Mouse (Mus musculus) ES-E14 (cell line): ENCODE measurements around the gene Inhbc. TPM values are rescaled to one million over a fixed set of nuclear protein-coding genes. Genes with fewer than 3 reads are reported as not detected.

Source experiments
- DNase-seq: peaks from one replicate; pipeline ENCODE4 v3.0.0-alpha.2; 2013; ENCODE audit warnings: low read depth, low spot score
- H3K27ac ChIP-seq: 2 replicates; pipeline ENCODE4 v1.5.1; 2012; ENCODE audit warnings: low read depth, mild to moderate bottlenecking, low read length, moderate library complexity, mixed read lengths; ENCODE audit not compliant: poor library complexity, insufficient read depth, severe bottlenecking
- H3K36me3 ChIP-seq: 2 replicates; pipeline ENCODE4 v1.6.1; 2012; ENCODE audit warnings: mild to moderate bottlenecking, low read length, moderate library complexity, mixed read lengths; ENCODE audit not compliant: control insufficient read depth, poor library complexity, insufficient read depth, severe bottlenecking
- H3K4me1 ChIP-seq, 2 experiments: fragments of 150-350 bp in 1 of 2; sonication (generic) in 1 of 2; 2 replicates each; pipeline ENCODE4 v1.6.1; 2012; ENCODE audit warnings: low read length in 2 of 2, mild to moderate bottlenecking in 1 of 2, mixed read lengths in 1 of 2; ENCODE audit not compliant: control insufficient read depth in 2 of 2, insufficient read depth in 2 of 2, poor library complexity in 1 of 2
- H3K4me3 ChIP-seq, 2 experiments: fragments of 150-350 bp in 1 of 2; sonication (generic) in 1 of 2; 2 replicates each; pipeline ENCODE4 v1.5.1; 2012; ENCODE audit warnings: low read length in 2 of 2, low read depth in 1 of 2, mild to moderate bottlenecking in 1 of 2, mixed read lengths in 1 of 2; ENCODE audit not compliant: insufficient read depth in 1 of 2, poor library complexity in 1 of 2, severe bottlenecking in 1 of 2
- H3K9ac ChIP-seq: 2 replicates; pipeline ENCODE4 v1.6.1; 2012; ENCODE audit warnings: low read depth, mild to moderate bottlenecking, low read length, mixed read lengths; ENCODE audit not compliant: poor library complexity, insufficient read depth, severe bottlenecking
- H3K9me3 ChIP-seq: fragments of 150-350 bp; sonication (generic); 2 replicates; pipeline ENCODE4 v1.6.1; 2012; ENCODE audit warnings: low read depth, mild to moderate bottlenecking, low read length; ENCODE audit not compliant: control insufficient read depth, insufficient read depth
- CHD2 ChIP-seq: IDR thresholded peaks from 2 replicates; pipeline ENCODE4 v1.6.1; 2014; ENCODE audit warnings: mild to moderate bottlenecking, low read depth, low read length, inconsistent platforms
- HCFC1 ChIP-seq: IDR thresholded peaks from 2 replicates; pipeline ENCODE4 v1.6.1; 2012; ENCODE audit warnings: low read length, inconsistent platforms, borderline replicate concordance; ENCODE audit not compliant: insufficient read depth
- MAFK ChIP-seq: IDR thresholded peaks from 2 replicates; pipeline ENCODE4 v1.6.1; 2014; ENCODE audit warnings: mild to moderate bottlenecking, low read depth, low read length, inconsistent platforms; ENCODE audit not compliant: insufficient read depth
- ZC3H11A ChIP-seq: IDR thresholded peaks from 2 replicates; pipeline ENCODE4 v1.6.1; 2012; ENCODE audit warnings: low read depth, mild to moderate bottlenecking, inconsistent platforms, low read length, borderline replicate concordance
- ZNF384 ChIP-seq: IDR thresholded peaks from 2 replicates; pipeline ENCODE4 v1.6.1; 2012; ENCODE audit warnings: low read depth, low read length, inconsistent platforms
- in situ Hi-C, 2 experiments: fragments of 600-800 bp; cut with MboI; formaldehyde crosslinking; loops; one replicate each; pipeline ENCODE4 v1.15.1; 2025; ENCODE audit warnings: low sequenced_read_pairs in 2 of 2, inconsistent platforms in 1 of 2; ENCODE audit not compliant: unreplicated experiment in 2 of 2
- total RNA-seq: library from RNA; depleted of rRNA; stranded (reverse); fragments of 300-350 nt; gene quantifications from 2 replicates; pipeline ENCODE4 v1.2.3, GENCODE M21; 2012

Gene Inhbc
- total RNA-seq, 1 experiment = 0.36 TPM

DNA sequence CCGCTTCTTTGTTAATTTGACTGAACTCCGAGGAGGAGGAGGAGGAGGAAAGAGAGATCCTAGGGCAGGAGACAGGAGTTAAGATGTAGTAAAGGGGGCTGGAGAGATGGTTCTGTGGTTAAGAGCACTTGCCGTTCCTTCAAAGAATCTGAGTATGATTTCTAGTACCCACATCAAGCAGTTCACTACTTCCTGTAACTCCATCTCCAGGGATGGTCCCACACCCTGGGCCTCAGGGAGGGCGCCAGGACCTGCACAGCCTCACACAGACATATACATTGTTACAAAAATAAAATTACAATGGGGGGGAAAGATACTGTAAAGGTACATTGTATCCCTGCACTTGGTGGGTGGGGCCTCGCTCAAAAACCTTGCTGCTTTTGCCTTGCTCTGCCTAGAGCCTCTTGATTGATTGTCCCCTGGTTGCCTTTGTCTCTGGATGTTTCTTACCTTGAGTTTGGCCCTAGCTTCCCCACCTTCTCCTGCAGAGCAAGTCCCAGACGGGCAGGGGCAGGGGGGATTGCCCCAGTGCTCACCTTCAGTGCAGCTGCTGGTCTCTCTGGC lies 32.6 kb downstream of the Inhbc start:
- in situ Hi-C loops = no loop called here
- Histone ChIP-seq H3K9ac (peak overlapping the region; percentile 56; the same call in 1 of the 2 replicates), H3K4me1 (peaks cover 13 to 28% of the 10 kb centered on the region in 2 experiments), H3K9me3 (no peaks in the 10 kb centered on the region), H3K36me3 (peaks cover 21% of the 10 kb centered on the region), H3K4me3 (peak overlapping the region in 1 of 2 experiments; percentile 39; a peak in 1 of 4 replicates), H3K27ac (peak overlapping the region; percentile 76; the same call in 1 of the 2 replicates)
- TF ChIP-seq MAFK = no peak
- TF ChIP-seq HCFC1 = no peak
- TF ChIP-seq CHD2 = no peak
- no peak for TF ChIP-seq ZC3H11A
- TF ChIP-seq ZNF384 = no peak
- no peak for DNase-seq

DNA sequence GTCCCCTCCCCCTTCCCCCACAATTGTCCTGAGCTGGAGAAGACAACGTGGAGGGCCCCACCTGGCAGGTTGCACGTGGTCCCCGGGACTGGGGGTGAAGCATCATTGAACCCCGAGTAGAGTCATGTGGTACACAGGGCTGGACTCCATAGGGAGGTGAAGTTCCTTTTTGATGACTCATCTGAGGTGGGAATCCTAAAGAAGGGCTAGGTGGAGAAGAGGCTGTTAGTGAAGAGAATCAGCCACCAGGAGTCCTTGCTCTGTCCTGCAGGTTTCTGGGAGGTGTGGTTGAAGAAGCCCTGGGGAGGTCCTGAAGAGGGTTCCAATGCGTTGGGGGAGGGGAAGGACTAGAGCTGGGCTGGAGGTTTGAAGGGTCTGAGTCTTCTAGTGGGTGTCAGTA lies 33.3 kb downstream of the Inhbc start:
- no peak for TF ChIP-seq ZNF384
- TF ChIP-seq HCFC1 = no peak
- peak; percentile 51; the same call in 1 of the 2 replicates for TF ChIP-seq MAFK
- TF ChIP-seq ZC3H11A = no peak
- TF ChIP-seq CHD2 = 0 out of 2 replicates have a peak, but pooled peaks have one; percentile 20
- Histone ChIP-seq H3K4me3 (peak overlapping the region in 1 of 2 experiments; percentile 39; a peak in 2 of 4 replicates), H3K4me1 (peaks cover 13 to 29% of the 10 kb centered on the region in 2 experiments), H3K36me3 (peaks cover 25% of the 10 kb centered on the region), H3K9ac (peak overlapping the region; percentile 56; the same call in 1 of the 2 replicates), H3K9me3 (no peaks in the 10 kb centered on the region), H3K27ac (peak overlapping the region; percentile 76)
- in situ Hi-C loops = no loop called here
- DNase-seq = no peak

DNA sequence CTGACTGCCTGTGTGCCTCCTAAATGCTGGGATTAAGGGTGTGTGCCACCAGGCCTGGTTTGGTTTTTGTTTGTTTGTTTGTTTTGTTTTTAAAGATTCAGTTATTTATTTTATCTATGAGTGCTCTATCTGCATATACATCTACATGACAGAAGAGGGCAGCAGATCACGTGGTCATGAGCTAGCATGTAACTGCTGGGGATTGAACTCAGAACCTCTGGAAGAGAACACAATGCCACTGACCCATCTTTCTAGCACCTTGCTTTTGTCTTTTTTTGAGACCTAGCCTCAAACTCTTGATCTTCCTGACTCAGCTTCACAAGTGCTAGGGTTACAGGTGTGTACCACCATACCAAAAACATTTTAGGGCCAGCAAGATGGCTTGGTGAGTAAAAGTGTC lies 35.0 kb downstream of the Inhbc start:
- TF ChIP-seq MAFK (no peak), CHD2 (no peak), ZC3H11A (no peak), HCFC1 (no peak), ZNF384 (no peak)
- no peaks in the 10 kb centered on the region for H3K9me3 ChIP-seq
- in situ Hi-C loops = no loop called here
- H3K4me1 ChIP-seq = peaks cover 11 to 32% of the 10 kb centered on the region in 2 experiments
- H3K36me3 ChIP-seq = peaks cover 36% of the 10 kb centered on the region
- DNase-seq = no peak
- H3K4me3 ChIP-seq = no peak overlapping the region
- H3K9ac ChIP-seq = no peak overlapping the region
- H3K27ac ChIP-seq = no peak overlapping the region

DNA sequence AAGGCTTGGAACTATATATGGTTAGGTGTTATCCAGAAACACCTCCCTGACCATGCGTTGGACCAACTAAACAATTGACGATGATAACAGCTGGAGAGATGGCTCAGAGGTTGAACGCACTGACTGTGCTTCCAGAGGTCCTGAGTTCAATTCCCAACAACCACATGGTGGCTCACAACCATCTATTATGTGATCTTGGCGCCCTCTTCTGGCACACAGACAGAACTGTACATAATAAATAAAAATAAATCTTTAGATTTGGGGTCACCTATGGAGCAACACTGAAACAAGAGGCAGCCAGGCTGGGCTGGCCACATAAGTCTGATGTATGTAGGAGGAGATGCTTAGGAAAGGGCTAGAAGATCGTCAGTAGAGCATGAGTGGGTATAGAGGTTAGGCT lies 37.1 kb downstream of the Inhbc start:
- in situ Hi-C loops = no loop called here
- H3K9ac ChIP-seq = peak overlapping the region; percentile 50
- DNase-seq = no peak
- H3K27ac ChIP-seq = peak overlapping the region; percentile 14; the same call in 1 of the 2 replicates
- peaks cover 35% of the 10 kb centered on the region for H3K36me3 ChIP-seq
- TF ChIP-seq ZC3H11A = no peak
- no peak for TF ChIP-seq MAFK
- no peak for TF ChIP-seq CHD2
- no peak for TF ChIP-seq ZNF384
- TF ChIP-seq HCFC1 = no peak
- H3K4me1 ChIP-seq = peaks cover 9 to 31% of the 10 kb centered on the region in 2 experiments
- peak overlapping the region in 1 of 2 experiments; percentile 35; a peak in 1 of 4 replicates for H3K4me3 ChIP-seq
- H3K9me3 ChIP-seq = no peaks in the 10 kb centered on the region
